Mouse (Mus musculus) forebrain, embryonic 11.5 days (tissue): ENCODE results near the gene Aldh16a1. TPM values are rescaled to one million over a fixed set of nuclear protein-coding genes. Genes with fewer than 3 reads are reported as not detected.
A peak's percentile ranks its signal among the peaks of the same experiment; 100 is the strongest.
"Not testable (repeated sequence)": the region's sequence is repeated elsewhere in the genome, so short reads cannot be mapped to it uniquely, and the experiment has no call there.

Experiments used
- ATAC-seq: fragments of 200-750 bp; cut with Nextera tagmentation; replicated peaks from 2 replicates; pipeline ENCODE4 v1.8.0; 2017; ENCODE audit warnings: moderate TSS enrichment; ENCODE audit not compliant: low FRiP score
- DNase-seq: peaks from one replicate; pipeline ENCODE4 v3.0.0-alpha.2; 2017; ENCODE audit warnings: low spot score
- H3K27ac ChIP-seq: fragments of 300-500 bp; sonication (generic); 2 replicates; pipeline ENCODE4 v1.5.1; 2014; ENCODE audit warnings: low read depth, low read length
- H3K27me3 ChIP-seq: fragments of 300-500 bp; sonication (generic); 2 replicates; pipeline ENCODE4 v1.6.1; 2014; ENCODE audit warnings: mild to moderate bottlenecking, low read length, mixed read lengths; ENCODE audit not compliant: control insufficient read depth, insufficient read depth
- H3K36me3 ChIP-seq: fragments of 300-500 bp; sonication (generic); 2 replicates; pipeline ENCODE4 v1.6.1; 2014; ENCODE audit warnings: mild to moderate bottlenecking, low read length, moderate library complexity, mixed read lengths; ENCODE audit not compliant: control insufficient read depth, insufficient read depth
- H3K4me1 ChIP-seq: fragments of 300-500 bp; sonication (generic); replicated peaks from 2 replicates; pipeline ENCODE4 v1.6.1; 2014; ENCODE audit warnings: low read length, mixed read lengths; ENCODE audit not compliant: control insufficient read depth, insufficient read depth
- H3K4me2 ChIP-seq: fragments of 300-500 bp; sonication (generic); 2 replicates; pipeline ENCODE4 v1.6.1; 2014; ENCODE audit warnings: low read depth, mild to moderate bottlenecking, low read length, moderate library complexity, mixed read lengths; ENCODE audit not compliant: severe bottlenecking
- H3K4me3 ChIP-seq: fragments of 300-500 bp; sonication (generic); 2 replicates; pipeline ENCODE4 v1.5.1; 2014; ENCODE audit warnings: low read depth, low read length
- H3K9ac ChIP-seq: fragments of 300-500 bp; sonication (generic); 2 replicates; pipeline ENCODE4 v1.6.1; 2014; ENCODE audit warnings: low read length
- H3K9me3 ChIP-seq: fragments of 300-500 bp; sonication (generic); 2 replicates; pipeline ENCODE4 v1.6.1; 2016; ENCODE audit warnings: low read length, mixed read lengths; ENCODE audit not compliant: control insufficient read depth
- WGBS: fragments of 180-500 bp; shearing (Covaris S2); extraction: QIAGEN DNeasy Blood & Tissue Kit; methylation state at CpG from one replicate; pipeline ENCODE4 v1.1.7; 2014; 5-methylcytosine and 5-hydroxymethylcytosine counted together
- polyA plus RNA-seq: library from polyadenylated mRNA; unstranded; fragments of >200 nt; fragmentation: Nextera tagmentation; extraction: Ambion mirVana; gene quantifications from 2 replicates; pipeline ENCODE4 v1.2.1, GENCODE M21; 2014

Gene Aldh16a1
- polyA plus RNA-seq, 1 experiment from 2014 or later = 44.0 TPM

GRCm38 (mm10) chr7:45175929-45176328, 21.5 kb upstream of the Aldh16a1 start:
- Histone ChIP-seq H3K9ac (0 out of 2 replicates have a peak overlapping the region, but pooled peaks have one; percentile 20), H3K9me3 (no peaks in the 10 kb centered on the region), H3K4me3 (no peak overlapping the region), H3K36me3 (no peaks in the 10 kb centered on the region), H3K27ac (no peak overlapping the region), H3K4me2 (peak overlapping the region; percentile 38), H3K27me3 (peaks cover 69% of the 10 kb centered on the region), H3K4me1 (peaks cover 9% of the 10 kb centered on the region)
- WGBS = 1% methylated on average over 23 of the region's 23 CpGs
- no peak for DNase-seq
- ATAC-seq = no peak

GRCm38 (mm10) chr7:45175398-45175797, 21.0 kb upstream of the Aldh16a1 start:
- Histone ChIP-seq H3K4me3 (no peak overlapping the region), H3K4me1 (peaks cover 7% of the 10 kb centered on the region), H3K9me3 (no peaks in the 10 kb centered on the region), H3K36me3 (no peaks in the 10 kb centered on the region), H3K4me2 (no peak overlapping the region), H3K27ac (no peak overlapping the region), H3K9ac (no peak overlapping the region), H3K27me3 (peaks cover 64% of the 10 kb centered on the region)
- ATAC-seq (no peak), DNase-seq (no peak)
- WGBS = 2% methylated on average over 13 of the region's 13 CpGs

- ATAC-seq (no peak), DNase-seq (no peak)
- Histone ChIP-seq H3K36me3 (no peaks in the 10 kb centered on the region), H3K9ac (no peak overlapping the region), H3K27ac (no peak overlapping the region), H3K4me2 (peak overlapping the region; percentile 18; the same call in 1 of the 2 replicates), H3K27me3 (peaks cover 60% of the 10 kb centered on the region), H3K4me1 (peaks cover 7% of the 10 kb centered on the region), H3K9me3 (peaks cover 5% of the 10 kb centered on the region), H3K4me3 (0 out of 2 replicates have a peak overlapping the region, but pooled peaks have one; percentile 7)
- WGBS = 2% methylated on average over 26 of the region's 29 CpGs
Measured at GRCm38 (mm10) chr7:45174567-45175280, 20.3 kb upstream of the Aldh16a1 start.

DNA sequence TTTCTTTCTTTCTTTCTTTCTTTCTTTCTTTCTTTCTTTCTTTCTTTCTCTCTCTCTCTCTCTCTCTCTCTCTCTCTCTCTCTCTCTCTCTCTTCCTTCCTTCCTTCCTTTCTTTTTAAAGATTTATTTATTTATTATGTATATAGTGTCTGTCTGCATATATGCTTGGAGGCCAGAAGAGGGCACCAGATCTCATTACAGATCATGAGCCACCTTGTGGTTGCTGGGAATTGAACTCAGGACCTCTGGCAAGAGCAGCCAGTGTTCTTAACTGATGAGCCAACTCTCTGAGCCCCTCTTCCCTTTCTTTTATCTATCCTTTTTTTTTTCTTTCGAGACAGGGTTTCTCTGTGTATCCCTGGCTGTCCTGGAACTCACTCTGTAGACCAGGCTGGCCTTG, 19.4 kb upstream of the Aldh16a1 start:
- not testable (repeated sequence) for H3K9me3 ChIP-seq, H3K9ac ChIP-seq, DNase-seq, H3K36me3 ChIP-seq, ATAC-seq, H3K4me1 ChIP-seq, H3K4me2 ChIP-seq, H3K27ac ChIP-seq, H3K4me3 ChIP-seq
- 65% methylated on average over 1 of the region's 1 CpGs for WGBS
- peaks cover 59% of the 10 kb centered on the region for H3K27me3 ChIP-seq

- DNase-seq (no peak), ATAC-seq (no peak)
- Histone ChIP-seq H3K4me3 (no peak overlapping the region), H3K27me3 (peaks cover 59% of the 10 kb centered on the region), H3K4me2 (no peak overlapping the region), H3K9ac (no peak overlapping the region), H3K9me3 (peaks cover 7% of the 10 kb centered on the region), H3K27ac (no peak overlapping the region), H3K36me3 (no peaks in the 10 kb centered on the region), H3K4me1 (peaks cover 7% of the 10 kb centered on the region)
- WGBS = 56% methylated on average over 7 of the region's 7 CpGs
Measured at GRCm38 (mm10) chr7:45172974-45173373, 18.6 kb upstream of the Aldh16a1 start.

GRCm38 (mm10) chr7:45169495-45169894, 15.1 kb upstream of the Aldh16a1 start:
- 89% methylated on average over 3 of the region's 3 CpGs for WGBS
- Histone ChIP-seq H3K9me3 (peaks cover 7% of the 10 kb centered on the region), H3K4me2 (no peak overlapping the region), H3K4me3 (no peak overlapping the region), H3K27ac (no peak overlapping the region), H3K9ac (no peak overlapping the region), H3K27me3 (peaks cover 58% of the 10 kb centered on the region), H3K4me1 (no peaks in the 10 kb centered on the region; the same call in 1 of the 2 replicates), H3K36me3 (no peaks in the 10 kb centered on the region)
- ATAC-seq = no peak
- DNase-seq = no peak

GRCm38 (mm10) chr7:45168656-45169055, 14.3 kb upstream of the Aldh16a1 start:
- 3% methylated on average over 24 of the region's 24 CpGs for WGBS
- Histone ChIP-seq H3K9me3 (peaks cover 7% of the 10 kb centered on the region), H3K9ac (no peak overlapping the region), H3K4me2 (no peak overlapping the region), H3K4me3 (no peak overlapping the region), H3K27me3 (peaks cover 60% of the 10 kb centered on the region), H3K36me3 (no peaks in the 10 kb centered on the region), H3K27ac (no peak overlapping the region), H3K4me1 (peaks cover 4% of the 10 kb centered on the region; the same call in 1 of the 2 replicates)
- ATAC-seq = no peak
- DNase-seq = no peak

DNA sequence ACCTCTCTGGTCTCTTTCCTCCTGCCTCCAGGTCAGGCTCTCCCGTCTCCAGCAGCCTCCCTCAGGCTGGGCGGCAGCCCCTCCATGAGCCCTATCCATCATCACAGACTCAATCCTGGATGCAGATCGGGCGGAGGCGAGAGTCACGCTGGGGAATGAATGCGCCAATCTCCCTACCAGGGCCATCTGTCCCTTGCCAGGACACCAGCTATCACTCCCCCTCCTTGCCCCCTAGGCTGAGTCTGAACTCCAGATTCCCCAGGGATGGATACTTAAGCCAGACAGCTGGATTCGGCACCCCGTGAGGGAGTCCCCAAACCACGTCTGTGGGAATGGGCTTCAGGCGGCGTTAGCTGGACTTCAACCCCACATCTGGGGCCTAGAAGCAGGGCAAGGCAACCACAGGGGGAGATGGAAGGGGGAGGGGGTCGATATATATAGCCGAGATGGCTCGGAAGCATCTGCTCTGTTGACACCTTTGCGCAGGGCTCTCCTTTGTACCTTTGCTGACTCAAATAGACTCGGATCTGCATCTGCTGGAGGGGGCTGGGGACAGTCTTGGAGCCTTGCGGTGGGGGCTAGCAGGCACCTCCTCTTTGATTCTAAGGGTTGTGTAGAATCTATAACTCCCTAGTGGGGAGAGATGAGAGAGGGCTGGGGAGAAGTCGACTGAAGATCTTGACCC, 13.5 kb upstream of the Aldh16a1 start:
- H3K4me3 ChIP-seq = no peak overlapping the region
- peaks cover 7% of the 10 kb centered on the region for H3K9me3 ChIP-seq
- DNase-seq = no peak
- H3K36me3 ChIP-seq = no peaks in the 10 kb centered on the region
- no peak for ATAC-seq
- H3K27ac ChIP-seq = no peak overlapping the region
- H3K9ac ChIP-seq = no peak overlapping the region
- 3% methylated on average over 19 of the region's 19 CpGs for WGBS
- H3K4me1 ChIP-seq = peaks cover 4% of the 10 kb centered on the region; the same call in 1 of the 2 replicates
- peaks cover 68% of the 10 kb centered on the region for H3K27me3 ChIP-seq
- no peak overlapping the region for H3K4me2 ChIP-seq
